Mouse (Mus musculus): ENCODE results near the gene Sez6l. TPM values are rescaled to one million over a fixed set of nuclear protein-coding genes. Genes with fewer than 3 reads are reported as not detected.

Sez6l gene
- total and polyA plus RNA-seq, 3 experiments = 0.08 to 0.25 (median 0.09) TPM

DNA sequence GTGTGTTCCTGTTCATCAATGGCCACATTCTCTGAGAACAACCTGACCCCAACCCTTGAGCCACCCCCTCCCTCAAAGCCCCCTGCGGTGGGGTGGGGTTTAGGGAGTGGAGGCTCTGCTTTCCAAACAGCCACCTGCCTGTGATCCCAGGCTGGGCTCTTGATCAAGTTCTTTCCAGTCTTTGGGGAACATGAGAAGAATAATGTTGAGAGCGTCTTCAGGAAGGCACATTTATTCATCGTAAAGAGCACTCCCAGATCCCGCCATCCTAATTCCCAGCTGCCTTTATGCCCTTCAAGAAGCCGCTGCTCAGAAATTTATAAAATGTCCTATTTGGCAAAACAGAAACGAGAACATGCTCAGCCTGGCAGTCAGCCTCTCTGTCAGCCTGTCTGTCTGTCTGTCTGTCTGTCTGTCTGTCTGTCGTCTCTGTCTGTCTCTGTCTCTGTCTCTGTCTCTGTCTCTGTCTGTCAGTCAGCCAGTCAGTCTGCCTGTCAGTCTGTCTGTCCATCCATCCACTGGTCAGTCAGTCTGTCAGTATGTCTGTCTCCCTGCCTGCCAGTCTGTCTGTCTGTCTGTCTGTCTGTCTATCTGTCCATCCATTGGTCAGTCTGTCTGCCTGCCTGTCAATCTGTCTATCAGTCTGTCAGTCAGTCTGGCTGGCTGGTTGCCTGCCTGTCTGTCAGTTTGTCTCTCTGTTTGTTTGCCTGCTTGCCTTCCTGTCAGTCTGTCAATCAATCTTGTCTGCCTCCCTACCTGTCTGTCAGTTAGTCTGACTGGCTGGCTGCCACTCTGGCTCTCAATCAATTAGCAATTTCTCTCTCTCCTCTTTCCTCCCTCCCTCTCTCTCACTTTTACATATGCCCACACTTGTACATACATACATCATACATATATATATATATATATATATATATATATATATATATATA is 19.0 kb upstream of the Sez6l start:
- Histone ChIP-seq H3K9ac (ENCODE audit: low read depth, low read length) (no peak overlapping the region), H3K4me3 (no peak overlapping the region), H3K79me2 (replicated peaks; ENCODE audit: control insufficient read depth, insufficient read depth, low read length) (no peaks in the 10 kb centered on the region), H3K4me1 (ENCODE audit: control insufficient read depth, insufficient read depth, low read length) (no peaks in the 10 kb centered on the region), H3K27me3 (ENCODE audit: control insufficient read depth, insufficient read depth, low read length) (no peaks in the 10 kb centered on the region), H3K36me3 (ENCODE audit: control insufficient read depth, insufficient read depth, low read length) (no peaks in the 10 kb centered on the region), H3K27ac (no peak overlapping the region)
- DNase-seq = no peak
- intact Hi-C loops (cut with DNase I) = no loop called here
- TF ChIP-seq CTCF (IDR thresholded peaks at IDR 0.05) = no peak
- no peak for TF ChIP-seq EP300 (IDR thresholded peaks at IDR 0.05; ENCODE audit: insufficient read depth, low read depth, low read length)
- no peak for TF ChIP-seq POLR2A (IDR thresholded peaks at IDR 0.05; ENCODE audit: insufficient read depth, low read depth, low read length)
- 73% methylated on average over 7 of the region's 7 CpGs for WGBS

DNA sequence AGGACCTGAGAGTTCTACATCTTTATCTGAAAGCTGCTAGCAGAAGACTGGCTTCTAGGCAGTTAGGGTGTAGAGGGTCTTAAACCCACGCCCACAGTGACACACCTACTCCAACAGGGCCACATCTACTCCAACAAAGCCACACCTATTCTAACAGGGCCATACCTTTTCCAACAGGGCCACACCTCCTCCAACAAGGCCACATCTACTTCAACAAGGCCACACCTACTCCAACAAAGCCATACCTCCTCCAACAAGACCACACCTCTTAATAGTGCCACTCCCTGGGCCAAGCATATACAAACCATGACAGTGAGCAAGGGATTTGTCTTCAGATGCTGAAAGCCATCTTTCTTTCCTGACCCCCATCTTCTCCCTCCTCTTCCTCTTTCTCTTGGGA is 14.7 kb upstream of the Sez6l start:
- WGBS = 56% methylated on average over 1 of the region's 1 CpGs
- Histone ChIP-seq H3K4me1 (ENCODE audit: control insufficient read depth, insufficient read depth, low read length) (no peaks in the 10 kb centered on the region), H3K36me3 (ENCODE audit: control insufficient read depth, insufficient read depth, low read length) (no peaks in the 10 kb centered on the region), H3K9ac (ENCODE audit: low read depth, low read length) (no peak overlapping the region), H3K79me2 (replicated peaks; ENCODE audit: control insufficient read depth, insufficient read depth, low read length) (no peaks in the 10 kb centered on the region), H3K27me3 (ENCODE audit: control insufficient read depth, insufficient read depth, low read length) (no peaks in the 10 kb centered on the region), H3K27ac (no peak overlapping the region), H3K4me3 (no peak overlapping the region)
- TF ChIP-seq CTCF (IDR thresholded peaks at IDR 0.05) (no peak), EP300 (IDR thresholded peaks at IDR 0.05; ENCODE audit: insufficient read depth, low read depth, low read length) (no peak), POLR2A (IDR thresholded peaks at IDR 0.05; ENCODE audit: insufficient read depth, low read depth, low read length) (no peak)
- DNase-seq = no peak
- intact Hi-C loops (cut with DNase I) = no loop called here

DNA sequence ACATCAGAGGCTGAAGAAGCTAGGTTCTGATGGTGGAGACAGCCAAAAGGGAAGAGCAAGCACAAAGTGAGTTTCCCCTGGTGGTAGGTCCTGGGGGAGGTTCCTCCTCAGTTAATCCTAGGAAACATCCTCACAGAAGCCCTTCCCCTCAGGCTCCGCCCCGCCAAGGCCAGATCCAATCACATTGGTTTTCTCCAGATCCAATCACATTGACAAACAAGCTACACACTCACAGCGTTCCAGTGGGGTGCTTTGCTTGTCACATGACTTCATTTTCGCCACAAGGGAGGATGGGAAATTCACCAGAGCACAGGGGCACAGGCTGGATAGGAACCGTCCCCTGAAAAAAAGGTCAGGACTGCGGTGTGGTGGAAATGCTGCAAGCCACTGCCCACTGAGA is 9.1 kb upstream of the Sez6l start:
- DNase-seq = no peak
- Histone ChIP-seq H3K79me2 (replicated peaks; ENCODE audit: control insufficient read depth, insufficient read depth, low read length) (no peaks in the 10 kb centered on the region), H3K36me3 (ENCODE audit: control insufficient read depth, insufficient read depth, low read length) (no peaks in the 10 kb centered on the region), H3K4me3 (no peak overlapping the region), H3K27me3 (ENCODE audit: control insufficient read depth, insufficient read depth, low read length) (no peaks in the 10 kb centered on the region), H3K27ac (no peak overlapping the region), H3K4me1 (ENCODE audit: control insufficient read depth, insufficient read depth, low read length) (no peaks in the 10 kb centered on the region), H3K9ac (ENCODE audit: low read depth, low read length) (no peak overlapping the region)
- intact Hi-C loops (cut with DNase I) = no loop called here
- TF ChIP-seq EP300 (IDR thresholded peaks at IDR 0.05; ENCODE audit: insufficient read depth, low read depth, low read length) (no peak), CTCF (IDR thresholded peaks at IDR 0.05) (no peak), POLR2A (IDR thresholded peaks at IDR 0.05; ENCODE audit: insufficient read depth, low read depth, low read length) (no peak)
- WGBS = 55% methylated on average over 6 of the region's 6 CpGs

DNA sequence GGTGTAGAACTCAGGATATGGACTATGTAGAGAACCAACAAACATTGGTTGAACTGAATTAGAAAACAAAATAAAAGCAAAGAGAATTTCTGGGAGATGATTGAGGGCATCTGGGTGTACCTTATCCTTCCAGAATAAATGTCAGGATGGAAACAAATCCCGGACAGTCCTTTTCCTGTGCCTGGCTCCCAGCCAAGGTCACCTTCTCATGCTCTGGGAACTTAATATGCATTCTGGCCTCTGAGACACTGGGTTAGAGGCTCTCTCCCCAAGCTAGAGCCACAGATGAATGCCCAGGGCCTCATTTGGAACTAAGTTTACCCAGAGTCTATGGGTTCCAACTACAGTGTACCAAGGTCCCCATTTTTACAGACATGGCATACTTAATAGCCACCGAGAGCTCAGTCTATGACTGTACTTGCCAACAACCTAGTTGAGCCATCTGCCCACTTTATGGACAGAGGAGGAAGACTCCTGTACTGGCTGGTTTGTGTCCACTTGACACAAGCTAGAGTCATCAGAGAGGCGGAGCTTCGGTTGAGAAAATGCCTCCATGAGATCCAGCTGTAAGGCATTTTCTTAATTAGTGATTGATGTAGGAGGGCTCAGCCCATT is 7.3 kb upstream of the Sez6l start:
- Histone ChIP-seq H3K4me1 (ENCODE audit: control insufficient read depth, insufficient read depth, low read length) (no peaks in the 10 kb centered on the region), H3K4me3 (no peak overlapping the region), H3K79me2 (replicated peaks; ENCODE audit: control insufficient read depth, insufficient read depth, low read length) (no peaks in the 10 kb centered on the region), H3K9ac (ENCODE audit: low read depth, low read length) (no peak overlapping the region), H3K36me3 (ENCODE audit: control insufficient read depth, insufficient read depth, low read length) (no peaks in the 10 kb centered on the region), H3K27me3 (ENCODE audit: control insufficient read depth, insufficient read depth, low read length) (no peaks in the 10 kb centered on the region), H3K27ac (no peak overlapping the region)
- intact Hi-C loops (cut with DNase I) = no loop called here
- no peak for TF ChIP-seq CTCF (IDR thresholded peaks at IDR 0.05)
- TF ChIP-seq POLR2A (IDR thresholded peaks at IDR 0.05; ENCODE audit: insufficient read depth, low read depth, low read length) = no peak
- TF ChIP-seq EP300 (IDR thresholded peaks at IDR 0.05; ENCODE audit: insufficient read depth, low read depth, low read length) = no peak
- no peak for DNase-seq
- 77% methylated on average over 4 of the region's 4 CpGs for WGBS

DNA sequence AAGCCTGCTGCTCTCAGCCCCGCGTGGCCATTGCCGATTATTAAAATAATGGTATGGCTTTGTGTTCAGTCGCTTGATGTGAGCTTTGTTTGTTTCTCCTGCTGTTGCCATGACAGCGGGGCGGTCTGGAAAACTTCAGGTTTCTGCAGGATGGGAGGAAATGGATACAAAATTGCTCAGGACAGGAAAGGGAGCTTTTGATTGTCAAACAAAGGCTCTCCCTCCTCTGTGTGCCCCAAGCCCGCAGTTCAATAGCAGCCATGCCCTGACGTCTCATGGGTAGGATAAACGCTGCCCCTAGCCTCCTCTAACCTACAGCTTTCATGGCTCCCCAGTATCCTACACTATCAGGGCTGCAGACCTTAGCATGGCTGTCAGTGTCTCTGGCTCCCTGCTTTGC is 6.3 kb upstream of the Sez6l start:
- no peak for DNase-seq
- H3K27ac ChIP-seq = no peak overlapping the region

DNA sequence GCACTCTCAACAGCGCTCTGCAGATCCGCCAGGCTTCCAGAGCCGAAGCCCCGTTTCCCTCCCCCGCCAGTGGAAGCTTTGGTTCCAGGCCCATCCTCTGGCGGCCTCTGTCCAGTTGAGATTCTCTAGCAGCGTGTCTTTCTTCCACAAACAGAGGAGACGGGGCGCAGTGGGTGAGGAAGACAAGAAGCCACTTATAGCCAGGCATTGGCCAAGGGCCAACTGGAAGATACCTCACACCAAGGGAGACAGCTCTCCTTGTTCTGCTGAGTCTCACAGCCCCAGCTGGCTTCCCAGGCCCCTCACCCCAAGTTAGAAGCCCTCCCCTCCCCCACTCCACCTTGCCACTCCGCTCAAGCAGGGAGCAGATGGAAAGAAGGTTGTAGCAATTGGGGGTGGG is 765 bp upstream of the Sez6l start:
- H3K4me1 ChIP-seq (ENCODE audit: control insufficient read depth, insufficient read depth, low read length) = no peaks in the 10 kb centered on the region
- no peaks in the 10 kb centered on the region for H3K79me2 ChIP-seq (replicated peaks; ENCODE audit: control insufficient read depth, insufficient read depth, low read length)
- no peak for DNase-seq
- H3K9ac ChIP-seq (ENCODE audit: low read depth, low read length) = no peak overlapping the region
- TF ChIP-seq CTCF (IDR thresholded peaks at IDR 0.05) (no peak), POLR2A (IDR thresholded peaks at IDR 0.05; ENCODE audit: insufficient read depth, low read depth, low read length) (no peak), EP300 (IDR thresholded peaks at IDR 0.05; ENCODE audit: insufficient read depth, low read depth, low read length) (no peak)
- H3K27ac ChIP-seq = no peak overlapping the region
- no peak overlapping the region for H3K4me3 ChIP-seq
- H3K36me3 ChIP-seq (ENCODE audit: control insufficient read depth, insufficient read depth, low read length) = no peaks in the 10 kb centered on the region
- WGBS = 9% methylated on average over 10 of the region's 10 CpGs
- intact Hi-C loops (cut with DNase I) = no loop called here
- peaks cover 24% of the 10 kb centered on the region for H3K27me3 ChIP-seq (ENCODE audit: control insufficient read depth, insufficient read depth, low read length)

More for the DNA sequence above, 6.3 kb upstream of the Sez6l start:
- Histone ChIP-seq H3K4me3 (no peak overlapping the region), H3K79me2 (replicated peaks; ENCODE audit: control insufficient read depth, insufficient read depth, low read length) (no peaks in the 10 kb centered on the region), H3K27me3 (ENCODE audit: control insufficient read depth, insufficient read depth, low read length) (no peaks in the 10 kb centered on the region), H3K4me1 (ENCODE audit: control insufficient read depth, insufficient read depth, low read length) (no peaks in the 10 kb centered on the region), H3K9ac (ENCODE audit: low read depth, low read length) (no peak overlapping the region), H3K36me3 (ENCODE audit: control insufficient read depth, insufficient read depth, low read length) (no peaks in the 10 kb centered on the region)
- TF ChIP-seq EP300 (IDR thresholded peaks at IDR 0.05; ENCODE audit: insufficient read depth, low read depth, low read length) = no peak
- no peak for TF ChIP-seq CTCF (IDR thresholded peaks at IDR 0.05)
- no peak for TF ChIP-seq POLR2A (IDR thresholded peaks at IDR 0.05; ENCODE audit: insufficient read depth, low read depth, low read length)
- WGBS = 16% methylated on average over 9 of the region's 9 CpGs
- intact Hi-C loops (cut with DNase I) = no loop called here
